Mouse (Mus musculus) lung, adult 18-20 months (tissue): ENCODE measurements around the gene Snrnp27.

Source experiments
- DNase-seq, 2 experiments: peaks; one replicate each; pipeline ENCODE4 v3.0.0; 2022; ENCODE audit warnings: mixed read lengths in 2 of 2

Gene Snrnp27

GRCm38 (mm10) chr6:86660161-86660877, 24.0 kb downstream of the Snrnp27 start:
- no peak for DNase-seq

DNA sequence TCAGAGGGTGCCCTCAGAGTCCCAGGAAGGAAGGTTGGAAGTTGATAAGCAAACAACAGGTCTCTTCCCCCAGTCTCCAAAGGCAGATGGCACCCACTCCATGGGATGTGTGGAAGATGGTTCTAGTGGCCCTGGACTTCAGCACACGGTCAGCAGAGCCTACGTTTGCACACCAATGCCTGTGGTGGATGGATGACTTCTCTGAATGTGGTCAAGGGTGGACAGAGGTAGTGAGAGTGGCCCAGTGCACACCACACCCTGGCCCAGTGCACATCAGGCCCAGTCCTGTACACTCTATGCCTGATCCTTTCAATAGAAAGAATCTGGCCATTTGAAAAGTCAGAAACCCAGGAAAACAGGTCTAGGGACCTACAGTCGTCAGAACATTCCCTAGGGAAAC, 25.8 kb downstream of the Snrnp27 start:
- no peak for DNase-seq

DNA sequence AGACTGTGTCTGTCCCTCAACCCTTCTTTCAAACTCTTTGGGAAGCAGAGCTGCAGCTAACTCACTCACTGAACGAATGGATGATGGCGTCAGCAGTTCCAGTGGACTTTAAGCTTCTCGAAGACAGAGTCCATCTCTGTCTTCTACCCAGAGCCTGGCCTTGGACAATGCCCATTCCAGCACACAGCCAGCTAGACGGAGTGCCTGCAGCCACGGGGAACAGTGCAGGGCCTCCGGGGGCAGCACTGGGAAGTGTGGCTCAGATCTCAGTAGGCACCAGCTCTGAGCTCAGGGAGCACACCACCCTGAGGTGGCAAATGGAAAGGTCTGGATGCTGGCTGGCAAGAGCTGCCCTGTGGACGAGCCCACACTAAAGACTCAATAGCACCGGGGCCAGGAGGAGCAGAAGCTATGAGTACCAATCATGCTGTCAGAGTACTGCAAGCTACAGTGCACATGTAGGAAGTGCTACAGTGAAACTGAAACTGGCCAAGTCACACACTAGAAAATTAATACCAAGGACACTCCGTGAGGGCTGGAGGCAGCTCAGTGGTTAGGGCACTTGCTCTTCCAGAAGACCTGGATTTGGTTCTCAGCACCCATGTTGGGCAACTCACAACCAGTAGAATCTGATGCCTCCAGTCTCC, 29.9 kb downstream of the Snrnp27 start:
- DNase-seq, result no peak

- DNase-seq, result peak; percentile 75 to 81
Observed at GRCm38 (mm10) chr6:86653026-86653425, 31.3 kb downstream of the Snrnp27 start.

DNA sequence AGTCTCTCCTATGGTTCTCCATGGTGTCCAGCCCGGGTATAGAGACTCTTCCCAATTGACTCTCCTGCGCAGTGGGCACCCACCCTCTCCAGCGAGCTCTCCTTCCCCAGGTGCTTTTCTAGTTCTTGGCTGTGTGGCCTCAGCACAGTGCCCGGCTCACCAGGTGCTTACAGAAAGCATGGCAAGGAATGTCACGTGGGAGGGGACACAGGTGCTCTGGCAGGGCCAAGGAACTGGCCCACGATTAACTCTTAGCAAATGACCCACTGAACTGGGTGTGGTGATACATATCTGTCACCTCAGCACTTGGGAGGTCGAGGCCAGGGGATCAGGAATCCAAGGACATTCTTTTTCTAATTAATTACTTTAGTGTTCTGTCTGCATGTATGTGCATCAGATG, 38.2 kb downstream of the Snrnp27 start:
- DNase-seq, result no peak

DNA sequence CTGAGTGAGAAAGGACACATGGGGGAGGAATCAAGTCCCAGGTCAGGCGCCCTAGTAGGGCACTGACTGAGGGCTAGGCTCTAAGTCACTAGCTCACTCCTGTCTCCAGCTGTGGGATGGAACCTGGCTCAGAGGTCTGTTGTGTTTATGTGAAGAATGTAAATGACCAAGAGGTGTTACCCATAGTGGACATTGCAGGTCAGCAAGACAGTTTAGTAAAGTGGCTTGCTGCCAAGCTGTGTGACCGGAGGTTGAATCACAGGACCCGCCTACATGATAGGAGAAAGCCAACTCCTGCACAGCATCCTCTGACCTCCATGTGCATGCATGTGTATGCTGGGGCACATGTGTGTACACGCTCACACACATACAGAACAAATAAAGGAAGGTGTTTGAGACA, 38.8 kb downstream of the Snrnp27 start:
- no peak for DNase-seq

GRCm38 (mm10) chr6:86644775-86645400, 39.4 kb downstream of the Snrnp27 start:
- DNase-seq, result no peak

DNA sequence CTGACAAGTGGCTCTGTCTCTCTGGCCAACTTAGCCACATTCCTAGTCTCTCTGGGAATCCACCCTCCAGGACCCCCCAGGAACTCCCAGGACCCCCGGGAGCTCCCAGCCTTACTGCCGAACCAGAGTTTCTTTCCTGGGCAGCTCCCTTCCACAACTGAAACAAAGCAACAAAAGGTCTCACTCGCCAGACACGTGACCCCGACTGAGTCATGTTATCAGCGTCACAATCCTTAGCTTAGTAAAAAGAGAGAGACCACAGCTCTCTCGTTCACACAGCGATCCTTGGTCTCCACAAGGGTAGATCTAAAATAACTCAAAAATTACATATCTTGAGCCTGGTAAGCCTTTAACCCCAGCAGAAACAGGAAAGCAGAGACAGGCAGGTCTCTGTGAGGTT, 42.6 kb downstream of the Snrnp27 start:
- no peak for DNase-seq

GRCm38 (mm10) chr6:86640776-86641175, 43.5 kb downstream of the Snrnp27 start:
- DNase-seq, result no peak

GRCm38 (mm10) chr6:86640161-86640560, 44.2 kb downstream of the Snrnp27 start:
- DNase-seq, result no peak

DNA sequence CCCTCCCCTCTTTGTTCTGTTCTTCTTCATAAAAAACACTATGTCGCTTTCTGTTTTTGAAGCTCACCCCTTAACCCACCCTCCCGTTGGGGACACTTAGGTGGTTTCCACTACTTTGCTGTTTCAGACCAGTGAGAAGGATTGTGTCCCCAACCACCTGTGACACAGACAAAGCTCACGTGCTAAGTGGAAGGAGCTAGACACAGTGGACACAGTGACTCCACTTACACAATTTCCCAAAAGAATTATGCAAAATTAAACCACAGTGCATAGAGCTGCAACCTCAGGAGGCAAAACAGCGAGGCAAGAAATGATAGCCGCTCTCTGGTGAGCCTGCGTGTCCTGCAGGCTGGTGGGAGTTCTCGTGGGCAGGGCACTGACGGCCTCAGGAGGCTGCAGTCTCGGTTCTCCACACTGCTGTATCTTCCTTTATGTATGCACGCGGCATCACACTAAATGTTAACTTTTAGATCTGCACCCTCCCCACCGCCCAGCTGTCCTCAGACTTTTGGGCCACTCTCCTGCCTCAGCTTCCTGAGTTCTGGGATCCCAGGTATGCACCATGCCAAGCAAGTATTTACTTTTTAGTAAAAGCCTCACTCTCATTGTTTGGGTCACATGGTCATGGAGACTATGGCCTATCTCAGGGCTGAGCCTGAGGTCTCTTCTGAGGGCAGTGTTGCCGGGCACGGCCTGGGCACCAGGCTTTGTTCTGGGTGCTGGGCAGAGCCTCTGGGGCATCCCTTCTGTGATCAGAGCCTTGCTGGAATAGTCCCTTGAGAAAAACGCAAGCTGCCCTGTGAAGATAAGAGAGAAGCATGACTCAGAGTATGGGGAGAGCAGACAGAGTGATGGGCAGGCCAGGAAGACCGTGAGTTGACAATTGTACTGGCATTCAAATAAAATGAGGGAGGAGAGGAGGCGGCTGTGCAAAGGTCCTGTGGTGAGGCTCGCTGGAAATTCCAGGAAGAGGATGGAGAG, 44.9 kb downstream of the Snrnp27 start:
- DNase-seq, result no peak

DNA sequence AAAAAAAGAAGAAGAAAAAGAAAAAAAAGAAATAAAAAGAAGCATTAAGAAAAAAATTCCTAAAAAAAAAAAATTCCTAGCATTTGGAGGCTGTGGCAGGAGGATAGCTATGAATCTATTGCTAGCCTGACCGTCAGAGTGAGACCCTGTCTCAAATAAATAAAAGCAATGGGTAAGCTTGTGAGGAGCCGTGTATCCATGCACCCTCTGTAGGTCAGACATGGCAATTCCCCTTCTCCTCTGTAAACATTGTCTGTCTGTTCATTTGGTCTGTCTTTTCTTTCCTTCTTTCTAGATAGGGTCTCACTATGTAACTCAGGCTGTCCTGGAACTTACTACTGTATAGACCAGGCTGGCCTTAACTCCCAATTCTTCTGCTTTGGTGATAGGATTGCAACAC, 45.9 kb downstream of the Snrnp27 start:
- no peak for DNase-seq

GRCm38 (mm10) chr6:86637860-86638259, 46.5 kb downstream of the Snrnp27 start:
- no peak for DNase-seq

DNA sequence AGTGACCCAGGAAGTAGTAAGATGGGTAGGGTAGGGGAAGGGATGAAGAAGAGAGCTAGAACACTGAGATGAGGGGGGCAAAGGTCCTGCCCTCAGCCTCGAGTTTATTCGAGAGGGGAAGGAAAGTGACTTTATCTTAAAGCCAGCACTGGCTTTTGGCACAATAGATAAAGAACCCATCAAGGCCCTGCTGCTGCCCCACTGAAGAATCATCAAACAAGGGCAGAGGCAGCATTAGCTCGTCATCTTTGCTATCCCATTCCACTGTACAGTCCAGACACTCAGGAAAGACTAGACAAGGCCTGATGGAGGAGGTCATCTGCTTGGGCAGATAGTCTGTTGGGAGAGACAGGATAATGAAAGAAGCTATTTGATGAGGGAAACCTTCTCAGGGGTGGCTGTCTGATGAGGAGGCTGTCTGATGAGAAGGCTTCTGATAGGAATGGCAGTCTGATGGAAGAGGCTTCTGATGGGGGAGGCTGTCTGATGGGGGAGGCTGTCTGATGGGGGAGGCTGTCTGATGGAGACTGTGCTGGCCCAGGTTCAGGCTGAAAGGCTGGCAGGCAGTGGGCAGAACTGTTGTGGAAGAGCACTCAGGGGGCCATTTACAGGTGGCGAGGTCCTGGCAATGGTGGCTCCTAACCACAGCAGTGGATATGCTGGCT, 47.0 kb downstream of the Snrnp27 start:
- DNase-seq, result no peak

DNA sequence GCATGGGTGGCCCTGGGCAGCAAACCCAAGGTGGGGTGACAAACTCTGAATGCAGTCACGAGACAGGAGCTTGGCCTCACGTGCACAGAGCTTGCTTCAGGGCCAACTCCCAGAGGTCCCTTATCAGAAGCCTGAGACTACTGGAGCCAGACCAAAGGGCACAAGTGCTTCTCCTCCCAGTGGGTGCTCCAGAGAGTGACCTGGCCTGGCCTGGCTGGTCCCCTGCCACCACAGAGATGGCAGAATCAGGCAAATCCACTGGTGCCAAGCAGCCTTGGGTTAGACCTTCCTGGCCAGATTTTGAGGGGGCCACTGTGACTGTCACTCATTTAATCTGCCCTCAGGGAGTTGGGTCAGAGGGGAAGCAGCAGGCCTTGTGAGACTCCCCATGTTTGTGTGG, 47.8 kb downstream of the Snrnp27 start:
- DNase-seq, result peak; percentile 78 to 85

DNA sequence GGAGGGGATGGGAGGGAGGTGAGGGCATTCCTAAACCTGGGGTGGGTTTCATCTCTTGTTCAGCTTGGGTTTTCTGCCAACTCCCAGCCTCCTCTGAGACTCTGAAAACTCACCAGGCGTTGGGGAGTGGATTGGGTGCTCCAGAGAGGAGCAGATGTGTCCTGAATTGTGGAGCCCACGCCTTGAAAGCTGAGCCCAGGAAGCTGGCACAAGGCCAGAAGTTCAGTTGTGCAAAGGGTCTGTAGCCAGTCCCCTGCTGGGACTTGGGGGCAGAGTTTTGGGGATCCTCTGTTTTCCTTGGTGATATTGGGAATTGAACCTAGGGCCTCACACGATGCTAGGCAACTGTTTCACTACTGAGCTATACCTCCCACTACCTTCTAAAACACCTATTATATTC, 54.2 kb downstream of the Snrnp27 start:
- no peak for DNase-seq

DNA sequence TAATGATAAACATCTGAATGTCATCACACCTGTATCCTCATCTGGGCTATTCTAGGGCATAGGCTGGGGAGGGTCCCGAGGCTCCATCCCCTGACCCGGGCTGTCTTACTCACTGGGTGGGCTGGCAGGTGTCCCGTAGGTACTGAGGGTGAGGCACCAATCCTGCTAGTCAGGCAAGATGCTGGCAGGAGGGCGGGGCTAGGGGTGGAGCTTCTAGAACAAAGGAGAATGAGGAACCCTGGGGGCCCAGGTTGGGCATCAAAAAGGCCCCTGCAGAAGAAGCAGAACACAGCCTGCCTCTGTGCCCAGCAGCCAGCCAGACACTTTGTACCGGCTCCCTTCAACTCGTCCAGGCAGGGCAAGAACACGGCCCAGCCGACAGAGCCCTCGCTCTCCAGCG, 56.4 kb downstream of the Snrnp27 start, which contains the start of gene Asprv1:
Gene Asprv1 (plus strand): TSS at position 219 of the 400 bp plus-strand sequence.
- DNase-seq, result no peak
